Comparison of ENCODE assay signal across 8 mouse cellular contexts in genomic region chr13:51170215-51170614, GRCm38 (mm10). TPM values are rescaled to one million over a fixed set of nuclear protein-coding genes. Genes with fewer than 3 reads are reported as not detected.
DNase-seq lines count a peak whose midpoint lies in the region; ATAC-seq lines count a peak whose summit lies in the region.

No protein-coding gene starts in this region.

- no peak overlapping the region for H3K27ac ChIP-seq in kidney, embryonic 16.5 days (ENCODE audit: low read length)
- no peak overlapping the region for H3K27ac ChIP-seq in heart, embryonic 16.5 days (ENCODE audit: low read length)
- H3K27ac ChIP-seq in liver, embryonic 12.5 days: no peak overlapping the region
- no peak overlapping the region for H3K27ac ChIP-seq in neural tube, embryonic 14.5 days (ENCODE audit: low read depth, low read length)

- peak overlapping the region; percentile 76 for H3K4me2 ChIP-seq in kidney, embryonic 16.5 days (replicated peaks; ENCODE audit: low read depth, low read length)
- H3K4me2 ChIP-seq in heart, embryonic 16.5 days (ENCODE audit: low read depth, low read length): peak overlapping the region; percentile 98
- H3K4me2 ChIP-seq in liver, embryonic 12.5 days: peak overlapping the region; percentile 79
- H3K4me2 ChIP-seq in neural tube, embryonic 14.5 days (ENCODE audit: low read depth, low read length): peak overlapping the region; percentile 96

- 28% methylated on average over 11 of the region's 11 CpGs for WGBS in kidney, embryonic 16.5 days
- 24% methylated on average over 11 of the region's 11 CpGs for WGBS in heart, embryonic 16.5 days
- 16% methylated on average over 11 of the region's 11 CpGs for WGBS in liver, embryonic 12.5 days (ENCODE audit: insufficient replicate concordance)
- WGBS in neural tube, embryonic 14.5 days: 39% methylated on average over 11 of the region's 11 CpGs

- peak overlapping the region; percentile 49 for H3K4me3 ChIP-seq in kidney, embryonic 16.5 days (ENCODE audit: low read length)
- H3K4me3 ChIP-seq in heart, embryonic 16.5 days (ENCODE audit: low read length): peak overlapping the region; percentile 59
- peak overlapping the region; percentile 45 for H3K4me3 ChIP-seq in liver, embryonic 12.5 days
- no peak overlapping the region for H3K4me3 ChIP-seq in neural tube, embryonic 14.5 days (ENCODE audit: low read depth, low read length)

- ATAC-seq in kidney, embryonic 16.5 days (ENCODE audit: low FRiP score, low TSS enrichment): no peak; the same call in 1 of the 2 replicates
- peak; percentile 20; the same call in 1 of the 2 replicates for ATAC-seq in heart, embryonic 16.5 days (replicated peaks; ENCODE audit: extremely low read depth, insufficient read depth, low FRiP score)
- ATAC-seq in liver, embryonic 12.5 days: no peak
- no peak for ATAC-seq in neural tube, embryonic 14.5 days (ENCODE audit: low read depth)
- ATAC-seq in inflammation-experienced regulatory T-cells, adult 6 months: no peak

- H3K27me3 ChIP-seq in kidney, embryonic 16.5 days (ENCODE audit: insufficient read depth, low read length): peaks cover 6% of the 10 kb centered on the region; the same call in 1 of the 2 replicates
- peaks cover 10% of the 10 kb centered on the region for H3K27me3 ChIP-seq in heart, embryonic 16.5 days (ENCODE audit: control insufficient read depth, insufficient read depth, low read length)
- peaks cover 47% of the 10 kb centered on the region for H3K27me3 ChIP-seq in liver, embryonic 12.5 days (replicated peaks)
- 0 out of 2 replicates have a peak, but pooled peaks cover 3% of the 10 kb centered on the region for H3K27me3 ChIP-seq in neural tube, embryonic 14.5 days (ENCODE audit: control insufficient read depth, insufficient read depth, low read length)

- no peaks in the 10 kb centered on the region for H3K9me3 ChIP-seq in kidney, embryonic 16.5 days (ENCODE audit: low read length)
- no peaks in the 10 kb centered on the region for H3K9me3 ChIP-seq in heart, embryonic 16.5 days (replicated peaks; ENCODE audit: control insufficient read depth, low read length)
- no peaks in the 10 kb centered on the region for H3K9me3 ChIP-seq in liver, embryonic 12.5 days (replicated peaks)
- H3K9me3 ChIP-seq in neural tube, embryonic 14.5 days (ENCODE audit: control insufficient read depth, low read length): no peaks in the 10 kb centered on the region

- no peak for DNase-seq in kidney, postnatal 14 days
- no peak for DNase-seq in MN1 (ENCODE audit: low spot score)
- no peak for DNase-seq in gastrocnemius, postnatal 10 days

- 0 out of 2 replicates have a peak overlapping the region, but pooled peaks have one; percentile 40 for H3K9ac ChIP-seq in kidney, embryonic 16.5 days (replicated peaks; ENCODE audit: low read length)
- peak overlapping the region; percentile 70; the same call in 1 of the 2 replicates for H3K9ac ChIP-seq in heart, embryonic 16.5 days (ENCODE audit: low read length)
- H3K9ac ChIP-seq in liver, embryonic 12.5 days: no peak overlapping the region
- H3K9ac ChIP-seq in neural tube, embryonic 14.5 days (replicated peaks; ENCODE audit: low read depth, low read length): no peak overlapping the region

- H3K36me3 ChIP-seq in kidney, embryonic 16.5 days (ENCODE audit: insufficient read depth, low read length): no peaks in the 10 kb centered on the region
- H3K36me3 ChIP-seq in heart, embryonic 16.5 days (ENCODE audit: control insufficient read depth, insufficient read depth): no peaks in the 10 kb centered on the region
- no peaks in the 10 kb centered on the region for H3K36me3 ChIP-seq in liver, embryonic 12.5 days
- H3K36me3 ChIP-seq in neural tube, embryonic 14.5 days (ENCODE audit: control insufficient read depth, insufficient read depth, low read length): no peaks in the 10 kb centered on the region

- peaks cover 9% of the 10 kb centered on the region; the same call in 1 of the 2 replicates for H3K4me1 ChIP-seq in kidney, embryonic 16.5 days (ENCODE audit: insufficient read depth, low read length)
- H3K4me1 ChIP-seq in heart, embryonic 16.5 days (ENCODE audit: control insufficient read depth, insufficient read depth, low read length): peaks cover 5% of the 10 kb centered on the region
- H3K4me1 ChIP-seq in liver, embryonic 12.5 days: peaks cover 16% of the 10 kb centered on the region
- H3K4me1 ChIP-seq in neural tube, embryonic 14.5 days (ENCODE audit: control insufficient read depth, insufficient read depth, low read length): peaks cover 4% of the 10 kb centered on the region; the same call in 1 of the 2 replicates

RNA-seq across cellular contexts. Expression of gene Nxnl2, which starts 0.6 kb away (rescaled TPM):
- 1.1 and 1.2 TPM in 2 replicates for polyA plus RNA-seq in kidney, embryonic 16.5 days (2015; fragmentation: Nextera tagmentation; extraction: Ambion mirVana)
- 1.2 and 1.7 TPM in 2 replicates for polyA plus RNA-seq in heart, embryonic 16.5 days (2015; fragmentation: Nextera tagmentation; extraction: Ambion mirVana)
- 0.19 and 0.28 TPM in 2 replicates for polyA plus RNA-seq in liver, embryonic 12.5 days (2016; fragmentation: Nextera tagmentation; extraction: Ambion mirVana)
- polyA plus RNA-seq in neural tube, embryonic 14.5 days (2014; fragmentation: Nextera tagmentation; extraction: Ambion mirVana): 0.99 and 2.7 TPM in 2 replicates
- under 1 TPM in 1 of 3 experiments, not detected in 2; 0.69 TPM for polyA plus RNA-seq in inflammation-experienced regulatory T-cells, adult 6 months (2017; shearing (Covaris generic))
- under 1 TPM; 0.61 to 0.70 TPM for total RNA-seq in gastrocnemius, postnatal 10 days (2021)

Comparison
In these comparisons a context has a peak if more than half of its experiments do, and no peak if none do; other contexts are left out.
1. H3K9ac ChIP-seq: peak in kidney, embryonic 16.5 days (single experiment) and heart, embryonic 16.5 days (single experiment); none in liver, embryonic 12.5 days (single experiment) and neural tube, embryonic 14.5 days (single experiment).
2. Peak in every context shown above with its lines, with median percentiles within 50 percentile points of each other: H3K4me2 ChIP-seq.